Mouse (Mus musculus): ENCODE measurements around the gene H2al1c. TPM values are rescaled to one million over a fixed set of nuclear protein-coding genes. Genes with fewer than 3 reads are reported as not detected.

Gene H2al1c
- total RNA-seq, 1 experiment from 2014 or later: not detected

Other genes with a start within 250 kb of the H2al1c start
- not detected in 2 replicates for gene H2al1a, start 6.4 kb upstream of the H2al1c start, total RNA-seq (2021)
- not detected in 2 replicates for gene H2al1b, start 3.2 kb upstream of the H2al1c start, total RNA-seq (2021)
- gene H2al1d, start 3.2 kb downstream of the H2al1c start, total RNA-seq (2021): not detected in 2 replicates
- gene H2al1e, start 6.3 kb downstream of the H2al1c start, total RNA-seq (2021): not detected in 2 replicates
- gene H2al1f, start 9.5 kb downstream of the H2al1c start, total RNA-seq (2021): not detected in 2 replicates
- gene H2al1g, start 12.6 kb downstream of the H2al1c start, total RNA-seq (2021): not detected in 2 replicates
- gene H2al1h, start 15.8 kb downstream of the H2al1c start, total RNA-seq (2021): not detected in 2 replicates
- gene H2al1i, start 19.0 kb downstream of the H2al1c start, total RNA-seq (2021): not detected in 2 replicates
- gene H2al1j, start 22.2 kb downstream of the H2al1c start, total RNA-seq (2021): not detected in 2 replicates

Data from adrenal gland, postnatal 25 days (tissue).